Mouse (Mus musculus): ENCODE measurements around the gene Rmnd5b.
"Not testable (repeated sequence)": the region's sequence is repeated elsewhere in the genome, so short reads cannot be mapped to it uniquely, and the experiment has no call there.

The Rmnd5b gene

GRCm38 (mm10) chr11:51635525-51636322 lies at the start of gene Rmnd5b:
Rmnd5b (minus strand) TSS chr11:51635896.
- peak; percentile 89 to 94 for DNase-seq

- DNase-seq: no peak
These were observed 46.3 kb upstream of the Rmnd5b start for GRCm38 (mm10) chr11:51681976-51682374.

DNA sequence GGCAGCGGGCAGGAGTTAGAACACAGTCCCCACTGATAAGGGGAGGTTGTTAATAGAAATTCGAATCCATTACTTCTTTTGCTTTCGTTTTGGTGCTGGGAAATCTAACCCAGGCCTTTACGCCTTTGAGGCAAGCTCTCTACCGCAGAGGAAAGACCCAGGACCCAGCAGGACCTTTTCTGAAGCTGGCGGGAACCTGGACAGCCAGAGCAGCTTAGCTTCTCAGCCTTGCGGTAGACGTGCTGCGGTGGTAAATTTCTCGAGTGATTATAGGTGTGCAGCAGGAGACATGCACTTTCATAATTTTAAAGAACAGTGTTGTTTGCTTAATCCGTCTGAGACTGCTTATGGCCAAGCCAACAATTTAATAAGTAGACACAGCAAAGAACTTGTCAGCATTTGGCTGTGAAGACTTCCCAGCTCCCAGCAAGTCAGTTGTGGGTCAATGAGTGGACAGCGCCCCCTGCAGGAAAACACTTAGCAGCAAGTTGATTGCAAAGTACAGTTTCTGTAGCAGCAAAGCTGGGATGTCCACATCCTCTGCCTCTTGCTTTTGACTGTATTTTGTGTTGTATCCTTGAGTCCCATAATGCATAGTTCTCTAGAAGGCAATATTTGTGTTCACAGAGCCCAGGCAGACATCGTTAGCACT lies 45.8 kb upstream of the Rmnd5b start:
- peak; percentile 94 to 95 for DNase-seq

DNA sequence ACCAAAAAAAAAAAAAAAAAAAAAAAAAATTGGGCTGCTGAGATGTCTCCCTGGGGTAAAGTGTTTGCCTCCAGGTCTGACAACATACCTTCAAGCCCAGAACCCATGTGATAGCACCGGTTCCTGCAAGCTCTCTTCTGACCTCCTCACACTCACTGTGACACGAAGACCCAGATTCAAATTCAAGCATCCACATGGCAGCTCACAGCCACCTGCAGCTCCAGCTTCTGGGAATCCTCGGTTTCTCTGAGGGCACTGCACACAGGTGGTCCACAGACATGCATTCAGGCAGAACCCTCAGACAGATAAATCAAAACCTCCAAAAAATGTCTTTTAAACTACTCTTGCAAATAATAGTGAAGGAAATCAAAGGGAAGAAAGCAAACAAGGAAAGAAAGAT lies 43.8 kb upstream of the Rmnd5b start:
- DNase-seq: no peak

GRCm38 (mm10) chr11:51677737-51678418 lies 42.2 kb upstream of the Rmnd5b start:
- DNase-seq: no peak

DNA sequence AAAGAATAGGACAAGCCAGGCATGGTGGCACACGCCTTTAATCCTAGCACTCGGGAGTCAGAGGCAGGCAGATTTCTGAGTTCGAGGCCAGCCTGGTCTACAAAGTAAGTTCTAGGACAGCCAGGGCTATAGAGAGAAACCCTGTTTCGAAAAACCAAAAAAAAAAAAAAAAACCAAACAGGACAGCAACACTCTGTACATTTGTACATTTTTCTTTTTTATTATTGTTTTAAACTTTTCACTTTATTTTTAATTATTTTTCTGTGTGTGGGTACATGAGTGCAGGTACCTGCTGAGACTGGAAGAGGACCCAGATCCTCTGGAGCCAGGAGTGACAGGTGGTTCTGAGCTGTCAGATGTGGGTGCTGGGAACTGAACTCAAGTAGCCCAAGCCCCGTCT lies 39.7 kb upstream of the Rmnd5b start:
- no peak for DNase-seq

- peak; percentile 27 to 53 for DNase-seq
These were observed 37.6 kb upstream of the Rmnd5b start for GRCm38 (mm10) chr11:51673291-51673690.

GRCm38 (mm10) chr11:51671376-51671775 lies 35.7 kb upstream of the Rmnd5b start:
- no peak for DNase-seq

DNA sequence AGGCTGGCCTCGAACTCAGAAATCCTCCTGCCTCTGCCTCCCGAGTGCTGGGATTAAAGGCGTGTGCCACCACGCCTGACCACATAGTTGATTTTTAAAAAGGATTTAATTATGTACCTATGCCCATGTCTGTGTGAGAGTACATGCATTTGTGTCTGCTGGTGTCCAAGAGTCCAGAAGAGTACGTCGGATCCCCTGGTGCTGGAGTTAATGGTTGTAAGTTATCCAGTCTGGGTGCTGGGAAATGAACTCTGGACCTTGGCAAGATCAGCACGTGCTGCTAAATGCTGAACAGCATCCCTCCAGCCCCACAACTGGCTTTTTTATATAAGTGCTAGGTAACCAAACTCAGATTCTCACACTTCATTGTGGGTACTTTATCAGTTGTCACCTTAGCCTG lies 35.1 kb upstream of the Rmnd5b start:
- no peak for DNase-seq

DNA sequence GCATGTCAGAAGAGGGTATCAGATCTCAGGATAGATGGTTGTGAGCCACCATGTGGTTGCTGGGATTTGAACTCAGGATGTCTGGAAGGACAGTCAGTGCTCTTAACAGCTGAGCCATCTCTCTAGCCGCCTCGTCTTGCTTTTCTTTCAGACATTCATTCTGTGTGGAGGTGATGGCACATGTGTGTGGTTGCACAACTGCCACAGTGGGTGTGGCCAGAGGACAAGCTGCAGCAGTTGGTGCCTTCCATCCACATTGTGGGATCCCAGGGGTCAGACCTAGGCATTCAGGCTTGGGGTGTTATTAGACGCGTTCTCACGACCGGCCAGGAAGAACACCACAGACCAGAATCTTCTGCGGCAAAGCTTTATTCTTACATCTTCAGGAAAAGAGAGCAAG lies 29.1 kb upstream of the Rmnd5b start:
- not testable (repeated sequence) for DNase-seq

- peak in 1 of 2 experiments; percentile 19 for DNase-seq
These were observed 26.9 kb upstream of the Rmnd5b start for GRCm38 (mm10) chr11:51662632-51663031.

DNA sequence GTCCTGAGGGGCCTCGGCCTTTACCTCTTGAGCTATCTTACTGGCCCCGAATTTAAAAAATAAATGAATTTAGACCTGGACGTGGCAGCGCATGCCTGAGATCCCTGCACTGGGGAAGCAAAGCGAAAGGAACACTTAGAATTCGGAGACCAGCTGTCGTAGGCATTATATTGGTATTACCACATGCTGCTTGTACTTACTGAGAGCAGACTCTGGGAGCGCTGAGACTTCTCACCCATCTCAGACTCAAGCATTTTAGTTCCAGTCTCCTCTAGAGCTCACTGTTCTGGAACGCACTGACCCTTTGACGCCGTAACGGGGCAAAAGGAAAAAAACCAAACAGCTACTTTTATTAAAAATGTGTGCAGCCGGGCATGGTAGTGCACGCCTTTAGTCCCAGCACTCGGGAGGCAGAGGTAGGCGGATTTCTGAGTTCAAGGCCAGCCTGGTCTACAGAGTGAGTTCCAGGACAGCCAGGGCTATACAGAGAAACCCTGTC lies 26.2 kb upstream of the Rmnd5b start:
- DNase-seq: no peak

GRCm38 (mm10) chr11:51658705-51659104 lies 23.0 kb upstream of the Rmnd5b start:
- DNase-seq: peak; percentile 56 to 72

DNA sequence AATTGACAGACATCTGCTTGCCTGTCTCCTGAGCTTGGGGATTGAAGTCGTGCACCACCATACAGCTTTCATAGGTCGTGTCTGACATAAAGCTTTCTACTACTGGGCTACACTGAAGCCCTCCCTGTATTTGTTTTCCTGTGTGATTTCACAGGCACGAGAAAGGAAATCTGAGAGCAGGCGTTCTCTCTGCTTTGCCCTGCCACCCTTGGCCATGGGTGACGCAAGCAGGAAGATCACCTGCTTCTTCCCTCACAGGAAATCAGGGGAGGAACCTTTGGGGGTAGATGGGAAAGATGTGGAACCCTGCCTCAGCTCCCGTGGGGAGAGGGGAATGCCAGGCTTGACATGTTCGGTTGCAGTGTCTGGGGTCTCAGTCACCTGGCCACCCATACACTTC lies 22.6 kb upstream of the Rmnd5b start:
- peak in 1 of 2 experiments; percentile 39 for DNase-seq

GRCm38 (mm10) chr11:51656798-51657521 lies 21.3 kb upstream of the Rmnd5b start:
- DNase-seq: peak; percentile 40 to 61

- no peak for DNase-seq
These were observed 19.2 kb upstream of the Rmnd5b start for GRCm38 (mm10) chr11:51654891-51655290.

- DNase-seq: no peak
These were observed 18.0 kb upstream of the Rmnd5b start for GRCm38 (mm10) chr11:51653736-51654135.

DNA sequence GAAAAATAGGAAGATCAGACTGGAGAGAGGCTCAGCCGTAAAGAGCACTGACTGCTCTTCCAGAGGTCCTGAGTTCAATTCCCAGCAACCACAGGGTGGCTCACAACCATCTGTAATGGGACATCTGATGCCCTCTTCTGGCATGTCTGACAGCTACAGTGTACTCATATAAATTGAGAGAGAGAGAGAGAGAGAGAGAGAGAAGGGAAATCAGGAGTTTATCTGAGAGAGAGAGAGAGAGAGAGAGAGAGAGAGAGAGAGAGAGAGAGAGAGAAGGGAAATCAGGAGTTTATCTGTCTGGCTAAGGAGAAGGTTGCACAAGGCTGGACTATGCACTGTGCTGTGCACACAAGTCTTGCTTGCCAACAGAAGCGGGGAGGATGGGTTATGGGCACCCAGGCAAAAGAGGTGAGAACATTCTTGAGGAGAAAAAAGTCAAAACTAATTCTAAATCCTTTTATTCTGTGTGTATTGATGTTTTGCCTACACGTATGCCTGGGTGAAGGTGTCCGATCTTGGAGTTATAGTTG lies 17.3 kb upstream of the Rmnd5b start:
- no peak for DNase-seq

DNA sequence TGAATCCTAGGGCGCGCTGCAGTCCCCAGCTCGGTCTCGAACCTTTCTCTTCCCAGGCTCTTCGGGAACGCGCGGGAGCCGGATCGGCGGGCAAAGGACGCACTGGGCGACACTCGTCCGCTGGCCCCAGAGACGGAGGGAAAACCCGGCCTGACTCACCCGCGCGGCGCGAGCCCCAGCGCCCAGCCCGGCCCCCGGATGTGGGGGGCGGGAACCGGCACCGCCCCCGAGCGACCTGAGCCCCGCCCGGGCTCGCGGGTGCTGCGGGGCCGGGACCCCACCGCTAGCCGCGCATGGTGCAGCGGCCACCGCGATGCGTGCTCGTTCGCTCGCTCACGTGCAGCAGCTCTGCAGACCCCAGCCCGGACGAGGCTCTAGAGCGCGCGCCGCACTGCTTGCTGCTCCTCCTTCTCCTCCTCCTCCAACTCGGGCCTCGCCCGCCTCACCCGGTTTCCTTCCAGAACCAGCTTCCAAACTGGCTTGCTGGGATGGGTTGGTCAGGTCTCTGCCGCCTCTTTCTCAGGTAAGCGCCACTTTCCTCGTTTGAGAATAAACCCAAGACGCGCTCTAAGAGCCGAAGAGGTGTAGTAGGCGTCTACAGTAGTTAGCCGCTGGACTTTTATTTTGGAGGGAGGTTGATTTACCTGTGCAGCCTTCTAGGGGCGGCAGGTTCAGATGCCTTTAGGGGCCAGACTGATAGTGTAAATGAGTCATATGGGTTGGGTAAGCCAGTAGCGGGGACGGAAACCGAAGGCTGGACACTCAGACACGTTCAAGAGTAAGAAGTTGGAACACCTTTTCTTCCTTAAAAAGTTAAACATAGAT lies 15.2 kb upstream of the Rmnd5b start, which contains the start of the genes N4bp3 and D930048N14Rik:
Gene N4bp3, minus strand, starts transcription at position 152 of the 825 bp plus-strand sequence.
Gene D930048N14Rik, plus strand, starts transcription at position 264 of the 825 bp plus-strand sequence.
- peak; percentile 83 to 90 for DNase-seq

GRCm38 (mm10) chr11:51650261-51650660 lies 14.6 kb upstream of the Rmnd5b start:
- DNase-seq: peak in 1 of 2 experiments; percentile 57

DNA sequence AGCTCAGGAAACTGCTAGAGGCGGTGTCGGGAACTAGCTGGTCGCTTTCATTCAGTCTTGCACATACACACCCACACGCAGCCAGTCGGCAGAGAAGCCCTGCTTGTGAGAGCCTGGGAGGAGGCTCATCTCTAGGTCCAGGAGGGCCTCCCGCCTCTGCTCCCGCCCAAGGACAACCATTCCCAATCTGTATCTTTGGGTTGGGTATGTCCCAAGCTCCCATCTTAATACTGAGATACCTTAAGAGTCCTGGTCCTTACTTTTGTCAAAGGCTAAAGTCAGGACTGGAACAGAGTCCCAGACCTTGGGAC lies 14.1 kb upstream of the Rmnd5b start:
- DNase-seq: peak in 1 of 2 experiments; percentile 55
